17 mouse cellular contexts compared by ENCODE assay signal in the genomic region with DNA sequence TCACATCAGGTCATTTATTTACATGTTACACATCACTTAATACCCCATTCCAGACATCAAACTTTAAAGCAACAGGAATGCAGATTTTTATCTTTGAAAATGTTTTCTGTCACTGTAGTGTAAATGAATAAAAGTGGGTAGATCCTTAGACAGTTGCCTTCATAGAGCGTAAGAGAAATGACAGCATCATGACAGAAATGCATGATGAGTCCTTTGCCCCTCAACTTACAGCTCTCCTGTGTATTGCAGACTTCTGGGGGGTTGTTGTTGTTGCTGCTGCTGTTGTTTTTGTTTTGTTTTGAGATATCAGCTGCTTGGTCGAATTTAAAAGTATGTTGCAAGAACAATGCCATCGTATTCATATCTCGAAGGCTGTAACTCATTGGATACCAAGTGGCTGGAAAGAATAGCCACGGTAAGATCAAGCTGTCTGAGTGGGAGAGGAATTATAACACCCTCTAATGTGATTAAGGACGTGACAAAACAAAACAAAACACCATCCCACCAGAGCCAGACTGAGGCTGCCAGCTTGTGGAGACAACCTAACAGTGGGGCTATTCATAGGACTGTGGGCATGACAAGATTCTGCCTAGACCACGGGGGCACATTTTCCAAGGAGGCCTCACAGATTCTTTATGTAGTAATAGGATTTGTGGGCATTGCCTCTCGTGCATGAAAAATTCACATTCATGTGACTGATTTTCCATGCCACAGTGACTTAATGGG.
A peak's percentile ranks its signal among the peaks of the same experiment; 100 is the strongest.
DNase-seq lines count a peak whose midpoint lies in the region; ATAC-seq lines count a peak whose summit lies in the region.
"Had no signal": no experiment of that assay in that cellular context is flagged by ENCODE, and none has a peak within 500 bp of the region (broad histone marks: within the 10 kb centered on the region; RNA-seq: fewer than 3 reads in every experiment).

No protein-coding gene starts in this region.

- DNase-seq in Muller cell, postnatal 12 days (ENCODE audit: inconsistent ontology term) = peak; percentile 71
- DNase-seq in ovary, postnatal 36 days (ENCODE audit: low spot score) = no peak
- DNase-seq in left cerebral cortex, adult 11 months (ENCODE audit: low spot score) = no peak
- no peak for DNase-seq in layer of hippocampus, adult 11-12 months (ENCODE audit: low spot score)
- DNase-seq: adrenal gland, postnatal 25 days; gastrocnemius, adult 2 months; kidney, adult 8-10 months; kidney, postnatal 4 days; lung, adult 2 months; right cerebral cortex, postnatal 4 days had no signal

- H3K27me3 ChIP-seq in forebrain, embryonic 12.5 days = 0 out of 2 replicates have a peak, but pooled peaks cover 3% of the 10 kb centered on the region
- H3K27me3 ChIP-seq in hindbrain, embryonic 15.5 days = no peaks in the 10 kb centered on the region
- no peaks in the 10 kb centered on the region for H3K27me3 ChIP-seq in midbrain, embryonic 16.5 days (ENCODE audit: control insufficient read depth, insufficient read depth, low read depth, low read length)
- H3K27me3 ChIP-seq: heart, embryonic 12.5 days; limb, embryonic 13.5 days; megakaryocyte, embryonic 14.5 days had no signal

- H3K4me2 ChIP-seq in forebrain, embryonic 12.5 days = peak overlapping the region; percentile 6; the same call in 1 of the 2 replicates
- H3K4me2 ChIP-seq in hindbrain, embryonic 15.5 days = no peak overlapping the region
- no peak overlapping the region for H3K4me2 ChIP-seq in midbrain, embryonic 16.5 days (ENCODE audit: low read length)
- H3K4me2 ChIP-seq: heart, embryonic 12.5 days had no signal

- ATAC-seq in forebrain, embryonic 12.5 days (ENCODE audit: low FRiP score) = peak; percentile 92
- ATAC-seq in hindbrain, embryonic 15.5 days (ENCODE audit: low FRiP score, low read depth) = peak; percentile 71; the same call in 1 of the 2 replicates
- peak; percentile 94 for ATAC-seq in midbrain, embryonic 16.5 days
- no peak for ATAC-seq in megakaryocyte, adult 5-6 weeks (ENCODE audit: poor library complexity, severe bottlenecking)

- 18% methylated on average over 8 of the region's 8 CpGs for WGBS in forebrain, embryonic 12.5 days
- WGBS in hindbrain, embryonic 15.5 days = 14% methylated on average over 8 of the region's 8 CpGs
- 10% methylated on average over 8 of the region's 8 CpGs for WGBS in midbrain, embryonic 16.5 days

- 0 out of 2 replicates have a peak overlapping the region, but pooled peaks have one; percentile 31 for H3K27ac ChIP-seq in forebrain, embryonic 12.5 days
- 0 out of 2 replicates have a peak overlapping the region, but pooled peaks have one; percentile 8 for H3K27ac ChIP-seq in hindbrain, embryonic 15.5 days (replicated peaks)
- no peak overlapping the region for H3K27ac ChIP-seq in midbrain, embryonic 16.5 days (ENCODE audit: low read length)
- H3K27ac ChIP-seq: gastrocnemius, adult 2 months; limb, embryonic 13.5 days had no signal

- H3K36me3 ChIP-seq in forebrain, embryonic 12.5 days (replicated peaks) = no peaks in the 10 kb centered on the region
- H3K36me3 ChIP-seq in hindbrain, embryonic 15.5 days = no peaks in the 10 kb centered on the region
- no peaks in the 10 kb centered on the region for H3K36me3 ChIP-seq in midbrain, embryonic 16.5 days (ENCODE audit: control insufficient read depth, insufficient read depth, low read length)
- H3K36me3 ChIP-seq: heart, embryonic 12.5 days; limb, embryonic 13.5 days had no signal

- no peak overlapping the region for H3K4me3 ChIP-seq in forebrain, embryonic 12.5 days (replicated peaks)
- H3K4me3 ChIP-seq in hindbrain, embryonic 15.5 days = no peak overlapping the region
- H3K4me3 ChIP-seq in midbrain, embryonic 16.5 days (ENCODE audit: low read depth, low read length) = no peak overlapping the region
- H3K4me3 ChIP-seq: gastrocnemius, adult 2 months; heart, embryonic 12.5 days; limb, embryonic 13.5 days; megakaryocyte, embryonic 14.5 days had no signal

- H3K4me1 ChIP-seq in forebrain, embryonic 12.5 days = peaks cover 13% of the 10 kb centered on the region
- H3K4me1 ChIP-seq in hindbrain, embryonic 15.5 days (replicated peaks) = no peaks in the 10 kb centered on the region
- peaks cover 5% of the 10 kb centered on the region for H3K4me1 ChIP-seq in midbrain, embryonic 16.5 days (ENCODE audit: control insufficient read depth, insufficient read depth, low read length)
- H3K4me1 ChIP-seq: heart, embryonic 12.5 days; megakaryocyte, embryonic 14.5 days had no signal

- no peak overlapping the region for H3K9ac ChIP-seq in forebrain, embryonic 12.5 days
- H3K9ac ChIP-seq in hindbrain, embryonic 15.5 days = no peak overlapping the region
- no peak overlapping the region for H3K9ac ChIP-seq in midbrain, embryonic 16.5 days (ENCODE audit: low read depth, low read length)
- H3K9ac ChIP-seq: heart, embryonic 12.5 days; limb, embryonic 13.5 days had no signal

- no peaks in the 10 kb centered on the region for H3K9me3 ChIP-seq in forebrain, embryonic 12.5 days
- no peaks in the 10 kb centered on the region for H3K9me3 ChIP-seq in hindbrain, embryonic 15.5 days
- no peaks in the 10 kb centered on the region for H3K9me3 ChIP-seq in midbrain, embryonic 16.5 days (replicated peaks; ENCODE audit: control insufficient read depth, low read length, poor library complexity, severe bottlenecking)
- H3K9me3 ChIP-seq: heart, embryonic 12.5 days; limb, embryonic 13.5 days had no signal
